Mouse (Mus musculus) adrenal gland, adult (tissue): Measurements from ENCODE around the gene Uts2.
A peak's percentile ranks its signal among the peaks of the same experiment; 100 is the strongest.

Experiments used
- DNase-seq, 2 experiments: peaks; one replicate each; pipeline ENCODE4 v3.0.0; 2022 to 2023; ENCODE audit warnings: low spot score in 1 of 2; ENCODE audit not compliant: inconsistent age in 2 of 2

The Uts2 gene

DNA sequence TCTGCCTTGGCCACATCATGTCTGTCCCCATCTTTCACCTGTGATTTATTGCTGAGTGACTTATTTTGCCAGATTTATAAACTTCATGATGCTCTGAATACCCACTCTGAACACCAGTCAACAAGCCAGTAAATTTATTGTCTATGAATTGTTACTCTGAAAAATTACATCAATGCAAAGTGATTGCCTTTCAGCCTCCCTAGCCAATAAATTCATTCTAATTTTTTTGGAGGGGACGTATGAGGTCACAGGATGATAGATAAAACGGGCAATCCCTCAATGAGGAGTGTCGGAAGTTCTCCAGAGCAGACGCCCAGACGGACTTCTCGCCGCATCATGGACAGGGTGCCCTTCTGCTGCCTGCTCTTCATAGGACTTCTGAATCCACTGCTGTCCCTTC, at the start of gene Uts2:
Gene Uts2, plus strand, starts transcription at position 301 of the 400 bp plus-strand sequence.
- no peak for DNase-seq

DNA sequence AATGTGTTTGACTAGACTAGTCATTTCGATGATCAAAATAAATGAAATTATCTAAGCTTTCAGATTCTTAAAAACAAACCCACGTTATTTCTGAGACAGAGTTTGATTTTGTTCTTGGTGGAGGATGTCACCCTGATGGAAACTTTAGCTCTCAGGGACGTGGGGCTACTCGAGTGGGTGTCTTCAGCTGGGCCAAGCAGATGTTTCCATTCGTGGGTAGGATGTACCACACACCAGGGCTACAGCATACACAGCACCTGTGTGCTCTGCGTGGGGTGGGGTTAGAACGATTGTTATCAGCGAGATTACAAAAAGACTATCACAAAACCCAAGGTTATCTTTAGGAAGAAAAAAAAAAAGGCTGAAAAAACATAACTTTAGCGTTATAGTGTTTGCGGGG, 45.9 kb upstream of the Uts2 start:
- no peak for DNase-seq

DNA sequence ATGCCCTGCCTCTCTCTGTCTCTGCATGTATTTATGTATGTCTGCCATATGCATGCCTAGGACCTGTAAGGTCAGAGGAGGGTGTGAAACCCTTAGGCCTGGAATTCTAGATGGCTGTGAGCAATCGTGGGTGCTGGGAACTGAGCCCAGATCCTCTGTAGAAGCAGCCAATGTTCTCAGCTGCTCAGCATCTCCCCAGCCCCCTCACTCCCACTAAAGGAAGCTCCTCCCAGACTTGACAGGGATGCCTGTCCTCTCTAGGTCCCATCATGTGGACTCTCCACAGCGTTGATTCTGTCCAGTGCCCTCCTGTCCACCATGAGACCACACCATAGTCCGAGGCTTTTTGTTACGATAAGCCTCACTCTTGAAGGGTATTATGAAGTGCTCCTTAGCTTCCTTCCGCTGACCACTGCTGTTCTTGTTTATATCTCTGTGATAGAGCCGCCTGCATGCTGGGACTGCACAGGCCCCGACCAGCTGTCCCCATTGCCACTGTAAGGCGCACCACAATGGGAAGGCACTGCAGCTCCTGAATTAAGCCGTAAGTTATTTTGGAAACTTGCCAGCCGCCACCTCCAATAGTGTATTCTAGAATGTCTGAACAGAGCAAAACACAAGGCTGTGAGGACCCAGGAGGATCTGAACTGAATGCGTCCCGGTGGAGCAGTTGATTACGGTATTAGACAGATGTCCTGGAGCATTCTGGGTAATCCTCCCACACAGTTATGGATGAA, 40.4 kb upstream of the Uts2 start:
- DNase-seq: no peak

DNA sequence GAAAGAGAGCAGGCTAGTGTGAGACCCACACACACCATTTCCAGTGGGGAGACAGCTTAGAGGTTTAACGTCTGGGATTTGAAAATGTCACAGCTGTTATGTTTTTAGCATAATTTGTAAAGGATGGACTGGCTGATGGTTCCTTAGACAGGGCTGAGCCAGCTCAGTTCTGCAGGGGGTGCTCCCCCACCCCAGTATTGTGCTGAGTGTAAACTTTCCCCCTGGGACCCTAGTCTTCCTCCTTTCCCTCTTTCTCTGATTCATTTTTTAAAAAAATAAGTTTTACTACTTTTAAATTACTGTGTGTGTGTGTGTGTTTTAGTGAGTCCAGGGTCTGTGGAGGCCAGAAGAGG, 39.8 kb upstream of the Uts2 start:
- no peak for DNase-seq

DNA sequence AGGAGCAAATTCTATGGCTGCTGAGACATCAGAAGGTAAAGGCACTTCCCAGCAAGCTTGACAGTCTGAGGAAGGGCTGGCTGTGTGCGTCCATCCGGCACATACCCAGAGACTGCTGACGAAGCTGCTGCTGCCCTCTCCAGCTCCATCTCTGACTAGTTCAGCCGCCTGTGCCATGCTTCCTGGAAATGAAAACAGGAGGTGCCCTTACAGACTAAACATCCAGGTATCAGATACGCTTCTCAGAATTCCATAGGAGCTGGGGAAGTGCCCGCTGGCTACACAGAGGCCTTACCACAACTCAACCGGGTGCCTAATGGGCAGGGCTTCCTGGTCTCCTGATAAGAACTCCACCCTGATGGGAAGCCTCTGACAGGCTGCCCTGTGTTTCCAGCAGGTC, 38.4 kb upstream of the Uts2 start:
- DNase-seq: no peak

DNA sequence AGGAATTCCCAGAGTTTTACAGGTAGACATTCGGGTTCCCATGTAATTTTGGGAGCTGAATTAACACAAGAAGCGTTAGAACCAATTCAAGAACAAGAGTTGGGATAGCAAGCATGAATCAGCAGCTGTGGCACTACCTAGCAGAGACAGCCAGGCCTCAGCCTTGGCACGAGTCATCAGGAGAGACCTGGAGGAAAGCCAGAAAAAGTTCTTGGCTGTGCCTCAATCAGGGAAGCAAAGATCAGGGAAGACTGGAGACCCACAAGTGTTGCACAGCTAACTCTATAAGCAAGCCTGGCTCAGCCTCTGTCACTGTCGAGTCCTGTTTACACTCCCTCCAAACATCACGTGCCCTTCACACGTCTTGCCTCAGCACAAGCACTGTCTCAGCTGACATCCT, 34.7 kb upstream of the Uts2 start:
- peak; percentile 84 to 92 for DNase-seq

DNA sequence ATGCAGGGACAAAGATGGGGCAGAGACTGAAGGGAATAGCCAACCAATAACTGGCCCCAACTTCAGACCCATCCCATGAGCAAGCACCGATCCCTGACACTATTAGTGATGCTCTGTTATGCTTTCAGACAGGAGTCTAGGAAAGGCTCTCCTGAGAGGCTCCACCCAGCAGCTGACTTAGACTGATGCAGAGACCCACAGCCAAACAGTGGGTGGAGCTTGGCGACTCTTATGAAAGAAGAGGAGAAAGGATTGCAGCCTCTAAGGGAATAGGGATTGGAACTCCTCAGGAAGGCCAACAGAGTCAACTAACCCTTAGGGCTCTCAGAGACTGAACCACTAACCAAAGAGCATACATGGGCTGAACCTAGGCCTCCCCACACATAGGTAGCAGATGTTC, 33.2 kb upstream of the Uts2 start:
- no peak for DNase-seq

DNA sequence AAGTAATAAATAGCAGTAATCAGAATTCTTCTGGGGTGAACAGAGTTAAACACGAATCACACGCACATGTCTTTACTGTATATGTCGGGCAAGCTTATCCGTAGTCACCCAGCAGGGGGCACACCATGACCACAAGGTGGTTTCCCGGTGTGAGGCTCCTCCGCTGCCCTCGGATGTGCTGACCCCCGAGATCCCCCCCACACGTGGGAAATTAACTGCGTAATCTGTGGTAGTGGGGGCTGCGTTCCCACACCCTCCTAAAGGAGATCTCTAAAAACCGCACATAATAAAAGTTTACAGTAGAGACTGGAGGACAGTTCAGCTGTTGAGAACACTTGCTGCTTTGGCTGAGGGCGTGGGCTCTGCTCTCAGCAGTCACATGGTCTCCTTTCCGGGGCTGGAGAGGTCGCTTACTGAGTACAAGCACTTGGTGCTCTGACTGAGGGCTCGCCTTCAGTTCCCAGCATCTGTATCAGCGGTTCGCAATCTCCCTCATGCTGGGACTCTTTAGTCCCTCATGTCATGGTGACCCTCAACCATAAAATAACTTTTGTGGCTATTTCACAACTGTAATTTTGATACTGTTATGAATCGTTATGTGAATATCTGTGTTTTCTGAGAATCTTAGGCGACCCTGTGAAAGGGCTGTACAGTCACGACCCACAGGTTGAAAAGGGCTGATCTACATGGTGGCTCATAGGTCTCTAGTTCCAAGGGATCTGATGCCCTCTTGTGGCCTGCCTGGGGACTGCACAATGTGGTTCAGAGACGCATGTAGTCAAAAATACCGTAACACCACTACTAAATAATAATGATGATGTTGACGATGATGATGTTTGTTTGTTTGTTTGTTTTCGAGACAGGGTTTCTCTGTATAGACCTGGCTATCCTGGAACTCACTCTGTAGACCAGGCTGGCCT, 32.0 kb upstream of the Uts2 start:
- DNase-seq: peak; percentile 80 to 95

DNA sequence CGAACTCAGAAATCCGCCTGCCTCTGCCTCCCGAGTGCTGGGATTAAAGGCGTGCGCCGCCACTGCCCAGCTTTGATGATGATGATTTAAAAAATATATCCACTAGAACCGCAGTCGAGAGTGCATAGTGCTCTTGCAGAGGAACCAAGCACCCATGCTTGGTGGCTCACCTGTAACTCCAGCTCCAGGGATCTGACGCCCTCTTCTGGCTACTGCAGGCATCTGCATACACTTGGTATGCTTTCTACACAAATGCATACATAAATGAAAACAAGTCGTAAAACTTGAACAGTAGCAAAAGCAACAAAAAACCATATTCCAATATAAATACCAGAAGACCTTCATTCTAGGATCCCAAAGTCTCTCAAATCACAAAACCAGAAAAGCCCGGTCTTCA, 31.3 kb upstream of the Uts2 start:
- DNase-seq: peak in 1 of 2 experiments; percentile 15

DNA sequence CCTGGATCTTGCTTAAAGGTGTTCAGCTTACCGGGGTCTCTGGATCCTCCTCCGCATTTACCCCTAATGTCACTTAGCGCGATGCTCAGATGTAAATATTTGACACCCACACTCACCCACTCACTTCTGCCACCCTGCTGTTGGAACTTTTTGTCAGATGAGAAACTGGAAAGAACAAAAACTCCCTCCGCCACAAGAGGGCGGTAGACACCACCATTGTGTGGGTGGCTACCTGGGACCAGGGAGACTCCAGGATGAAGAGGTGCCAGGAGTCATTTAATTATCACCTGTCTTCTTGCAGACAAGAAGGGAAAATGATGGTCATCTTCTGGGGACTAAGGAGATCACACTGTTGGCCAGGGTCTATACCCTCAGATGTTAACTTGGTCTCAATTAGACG, 30.3 kb upstream of the Uts2 start:
- peak; percentile 47 to 86 for DNase-seq

DNA sequence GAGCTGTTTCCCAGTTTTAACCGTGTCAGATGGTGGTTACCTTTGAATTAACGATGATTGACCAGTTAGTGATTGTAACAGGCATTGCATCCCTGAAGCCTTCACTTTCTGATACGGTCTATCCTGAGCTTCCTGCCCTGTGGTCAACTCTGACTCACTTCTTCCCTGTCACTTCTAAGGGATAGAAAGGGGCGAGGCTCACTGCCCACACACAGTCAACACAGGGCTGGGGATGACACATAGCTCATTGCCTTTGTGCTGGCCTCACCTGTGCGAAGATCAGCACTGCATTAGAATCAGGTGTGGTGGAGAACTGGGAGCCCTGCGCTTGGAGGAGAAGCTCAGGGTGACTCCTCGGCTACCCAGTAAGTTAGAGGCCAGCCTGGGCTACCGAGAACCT, 27.9 kb upstream of the Uts2 start:
- no peak for DNase-seq

DNA sequence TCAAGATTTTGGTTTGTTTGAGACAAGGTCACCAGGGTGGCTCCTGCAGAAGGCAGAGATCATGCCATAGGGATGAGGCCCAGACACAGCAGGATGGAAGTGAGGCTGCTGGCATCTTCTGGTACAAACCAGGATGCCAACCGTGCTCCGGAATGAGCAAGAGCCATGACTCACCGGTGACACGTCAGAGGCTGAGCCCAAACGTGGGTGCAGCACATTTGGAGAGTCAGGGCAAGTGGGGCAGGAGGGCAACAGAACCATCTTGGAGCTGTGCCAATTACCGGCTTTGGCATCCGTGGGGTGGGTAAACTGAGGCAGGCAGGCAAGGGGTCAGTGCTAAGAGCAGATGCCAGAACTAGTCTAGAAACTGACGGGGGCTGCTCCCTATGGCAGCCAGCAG, 23.6 kb upstream of the Uts2 start:
- peak; percentile 78 to 81 for DNase-seq

DNA sequence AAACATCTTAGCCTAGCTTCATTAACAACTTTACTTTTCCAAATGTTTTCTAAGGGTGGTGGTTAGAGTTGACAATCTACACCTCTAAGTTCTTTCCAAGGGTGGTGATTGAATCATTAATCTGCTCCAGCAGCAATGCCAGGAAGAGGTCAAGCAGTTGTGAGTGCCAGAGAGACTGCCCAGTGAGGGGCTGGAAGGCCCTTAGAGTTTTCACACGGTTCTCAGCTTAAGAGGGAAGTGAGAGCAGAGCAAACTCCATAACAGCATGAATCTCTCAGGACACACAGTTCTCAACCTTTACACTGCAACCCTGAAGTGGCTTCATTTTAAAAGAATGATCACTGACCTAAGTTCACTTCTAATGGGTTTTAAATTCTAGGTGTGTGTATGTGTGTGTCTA, 21.8 kb upstream of the Uts2 start:
- no peak for DNase-seq

DNA sequence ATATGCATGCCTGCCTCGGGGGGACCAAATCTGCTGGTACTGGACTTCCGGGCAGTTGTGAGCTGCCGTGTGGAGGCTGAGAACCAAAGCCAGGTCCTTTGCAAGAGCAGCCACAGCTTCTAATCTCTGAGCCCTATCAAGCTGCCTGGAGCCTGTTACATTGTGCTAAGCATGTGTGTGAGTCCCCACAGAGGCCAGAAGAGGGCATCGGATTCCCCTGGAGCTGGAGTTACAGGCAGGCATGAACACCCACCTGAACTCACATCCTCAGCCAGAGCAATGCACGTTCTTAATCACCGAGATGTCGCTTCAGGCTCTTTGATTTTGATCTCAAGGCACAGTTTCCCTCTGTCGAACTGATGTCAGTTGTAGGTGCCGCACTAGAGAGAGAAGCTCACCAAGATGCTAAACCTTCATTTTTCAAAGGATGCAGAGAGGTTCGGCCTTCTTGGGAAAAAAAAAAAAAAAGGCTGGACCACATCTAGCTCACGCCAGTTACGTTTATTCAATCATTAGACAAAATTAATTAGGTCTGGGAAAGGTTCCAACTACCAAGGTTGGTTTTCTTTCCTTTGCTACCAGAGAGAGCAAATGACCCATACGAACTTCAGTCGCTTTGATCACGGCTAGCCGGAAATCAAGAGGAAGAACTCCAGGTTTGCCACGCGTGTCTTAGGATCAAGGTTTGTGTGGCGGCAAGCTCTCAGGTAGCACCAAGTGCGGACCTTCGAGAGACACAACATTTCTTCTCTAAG, 18.6 kb upstream of the Uts2 start:
- no peak for DNase-seq

DNA sequence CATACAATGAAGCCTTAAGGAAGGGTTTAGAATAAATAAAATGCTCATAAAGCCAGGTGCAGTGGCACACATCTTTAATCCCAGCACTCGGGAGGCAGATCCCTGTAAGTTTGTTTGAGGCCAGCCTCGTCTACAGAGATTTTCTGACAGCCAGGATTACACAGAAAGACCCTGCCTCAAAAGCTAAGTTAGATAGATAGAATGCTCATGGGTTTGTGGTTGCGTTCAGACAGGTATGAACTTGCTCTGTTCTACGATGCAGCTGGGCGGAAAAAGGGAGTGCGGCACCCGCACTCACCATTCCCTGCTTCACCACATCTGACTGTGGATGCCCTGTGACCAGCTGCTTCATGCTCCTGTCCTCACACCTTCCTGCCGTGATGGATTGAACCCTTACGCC, 17.4 kb upstream of the Uts2 start:
- no peak for DNase-seq

DNA sequence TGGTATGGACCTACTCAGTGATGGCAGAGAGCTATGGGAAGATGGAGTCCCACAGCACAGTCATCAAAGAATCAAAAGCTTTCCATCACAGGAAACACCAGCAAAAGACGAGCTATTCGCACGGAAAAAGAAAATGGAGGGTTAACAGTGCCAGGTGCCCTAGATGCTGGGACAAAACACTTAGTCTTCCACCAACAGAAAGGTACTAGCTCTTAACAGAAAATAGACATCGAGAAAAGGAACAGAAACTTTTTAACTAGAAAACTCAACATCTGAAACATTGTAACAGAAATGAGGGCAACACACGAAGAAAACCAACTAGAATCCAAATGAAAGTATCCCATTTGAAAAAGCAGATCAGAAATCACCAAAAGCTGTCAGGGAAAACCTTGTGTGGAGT, 16.7 kb upstream of the Uts2 start:
- DNase-seq: no peak

DNA sequence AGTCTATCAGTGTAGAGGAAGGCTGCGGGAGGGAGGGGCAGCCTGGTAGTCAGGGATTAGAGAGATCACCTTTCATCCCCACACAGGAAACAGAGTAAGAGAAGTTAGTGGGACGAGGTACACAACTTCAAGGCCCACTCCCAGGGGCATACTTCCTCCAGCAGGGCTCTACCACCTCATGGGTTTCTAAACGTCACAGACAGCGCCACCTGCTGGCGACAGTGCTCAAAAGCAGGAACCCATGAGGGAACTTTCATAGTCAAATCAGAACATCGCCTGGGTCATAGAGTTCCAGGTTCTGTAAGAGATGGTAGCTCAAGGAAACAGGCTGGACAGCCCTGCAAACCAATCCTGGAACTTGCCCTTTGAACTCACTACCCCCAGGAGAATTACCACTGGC, 6.7 kb upstream of the Uts2 start:
- DNase-seq: peak; percentile 21 to 54

DNA sequence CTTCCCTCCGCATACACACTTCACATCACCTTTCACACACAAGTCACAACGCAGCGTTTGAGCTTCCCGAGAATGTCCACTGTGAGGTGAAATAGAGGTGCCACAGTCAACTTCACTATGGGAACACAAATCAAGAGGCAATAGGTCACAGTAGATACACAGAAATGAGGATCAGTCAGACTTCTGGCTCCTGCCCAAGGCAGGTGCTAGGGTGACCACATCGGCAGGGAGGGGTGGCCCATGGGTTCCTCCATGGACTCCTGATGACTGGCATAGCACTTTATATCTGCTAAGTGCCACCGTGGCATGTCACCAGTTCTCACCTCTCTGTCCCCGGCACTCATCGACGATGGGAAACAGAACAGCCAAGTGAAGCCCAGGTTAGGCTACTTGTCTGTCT, 1.7 kb downstream of the Uts2 start:
- no peak for DNase-seq

DNA sequence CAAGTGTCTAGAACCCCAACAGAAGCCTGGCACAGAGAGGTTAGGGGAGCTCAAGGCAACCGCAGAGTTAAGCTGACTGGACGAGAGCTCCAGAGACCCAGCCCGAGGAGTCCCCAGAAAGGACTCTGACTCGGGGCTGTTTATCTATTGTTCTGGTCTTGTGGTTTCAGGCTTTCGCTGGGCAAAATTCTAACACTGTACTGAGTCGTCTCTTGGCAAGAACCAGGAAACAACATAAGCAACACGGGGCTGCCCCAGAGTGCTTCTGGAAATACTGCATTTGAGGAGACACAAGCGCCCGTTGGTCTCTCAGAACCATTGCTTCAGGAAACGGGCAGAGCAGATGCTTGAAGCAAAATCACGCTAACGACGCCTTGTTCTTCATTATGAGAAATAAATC, 4.5 kb downstream of the Uts2 start:
- DNase-seq: no peak

DNA sequence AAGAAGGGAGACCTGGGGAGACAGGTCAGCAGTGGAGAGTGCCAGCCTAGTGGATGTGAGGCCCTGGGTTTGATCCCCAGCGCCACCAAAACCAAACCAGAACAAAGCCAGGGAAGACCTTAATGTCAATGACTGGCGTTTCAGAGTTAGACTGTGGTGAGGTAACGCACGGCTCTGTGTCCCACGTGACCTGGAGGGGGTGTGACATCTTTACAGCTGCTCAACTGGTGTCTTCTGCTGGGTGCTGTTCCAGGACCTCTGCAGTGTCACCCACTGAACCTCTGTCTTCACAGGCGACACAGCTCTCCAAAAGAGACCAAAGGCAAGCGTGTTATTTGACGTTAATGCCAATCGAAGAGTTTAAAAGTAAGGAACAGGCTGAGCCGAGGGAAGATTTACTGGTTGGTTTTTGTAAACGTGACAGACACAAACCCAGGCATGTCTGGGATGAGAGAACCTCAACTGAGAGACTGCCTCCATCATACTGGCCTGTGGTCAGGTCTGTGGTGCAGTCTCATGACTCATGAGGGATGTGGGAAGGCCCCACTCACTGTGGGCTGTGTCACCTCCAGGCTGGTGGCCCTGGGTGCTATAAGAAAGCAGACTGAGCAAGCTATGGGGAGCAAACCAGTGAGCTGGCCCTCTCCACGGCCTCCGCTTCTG, 8.9 kb downstream of the Uts2 start:
- DNase-seq: no peak

DNA sequence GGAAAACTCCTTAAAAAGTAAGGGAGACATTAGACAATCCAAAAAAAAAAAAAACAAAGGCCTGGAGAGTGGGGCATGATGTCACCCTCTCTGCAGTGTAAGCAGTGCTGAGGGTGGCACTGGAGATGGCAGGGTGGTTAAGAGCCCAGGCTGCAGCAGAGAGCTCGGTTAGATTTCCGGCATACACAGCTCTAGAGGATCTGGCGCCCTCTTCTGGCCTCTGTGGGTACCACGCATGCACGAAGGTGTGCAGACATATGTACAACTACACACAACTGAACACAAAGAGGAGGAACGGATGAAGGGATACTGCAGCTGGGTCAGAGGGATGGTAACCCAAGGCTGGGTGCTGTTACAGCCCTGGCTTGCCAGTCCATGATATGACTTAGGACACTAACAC, 10.0 kb downstream of the Uts2 start:
- DNase-seq: peak; percentile 22 to 68
